Mouse (Mus musculus): ENCODE data around the gene Msgn1.

- TF ChIP-seq GATA1 (IDR thresholded peaks at IDR 0.05; ENCODE audit: low read length): no peak
- no peak for TF ChIP-seq TAL1 (IDR thresholded peaks at IDR 0.05; ENCODE audit: low read length)
Measured at GRCm38 (mm10) chr12:11196830-11197229, 11.9 kb downstream of the Msgn1 start.

Data from erythroblast, embryonic 14.5 days (primary cell).